Mouse (Mus musculus) 3T3-L1 (cell line): ENCODE measurements around the gene Zdhhc14.
A peak's percentile ranks its signal among the peaks of the same experiment; 100 is the strongest.

Source experiments
- DNase-seq: peaks from one replicate; pipeline ENCODE4 v3.0.0-alpha.2; 2015; ENCODE audit warnings: low read depth, low spot score

The Zdhhc14 gene

DNA sequence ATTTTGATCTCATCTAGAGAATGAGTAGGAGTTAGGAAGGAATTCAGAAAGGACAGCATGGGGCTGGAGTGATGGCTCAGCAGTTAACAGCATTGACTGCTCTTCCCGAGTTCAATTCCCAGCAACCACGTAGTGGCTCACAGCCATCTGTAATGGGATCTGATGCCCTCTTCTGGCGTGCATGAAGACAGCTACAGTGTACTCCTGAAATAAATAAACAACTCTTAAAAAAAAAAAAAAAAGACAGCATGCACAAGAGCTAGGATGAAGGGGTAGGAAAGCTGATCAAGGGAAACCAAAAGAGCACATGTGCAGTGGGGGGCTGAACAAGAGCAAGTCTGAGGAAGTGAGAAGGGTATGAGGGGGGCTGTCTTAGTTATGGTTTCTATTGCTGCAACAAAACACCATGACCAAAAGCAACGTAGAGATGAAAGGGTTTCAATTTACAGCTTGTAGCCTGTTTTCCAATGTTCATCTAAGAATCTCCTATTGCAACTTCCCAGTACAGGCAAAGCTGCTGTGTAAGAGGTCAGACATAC, 237.3 kb downstream of the Zdhhc14 start:
- DNase-seq, result no peak

DNA sequence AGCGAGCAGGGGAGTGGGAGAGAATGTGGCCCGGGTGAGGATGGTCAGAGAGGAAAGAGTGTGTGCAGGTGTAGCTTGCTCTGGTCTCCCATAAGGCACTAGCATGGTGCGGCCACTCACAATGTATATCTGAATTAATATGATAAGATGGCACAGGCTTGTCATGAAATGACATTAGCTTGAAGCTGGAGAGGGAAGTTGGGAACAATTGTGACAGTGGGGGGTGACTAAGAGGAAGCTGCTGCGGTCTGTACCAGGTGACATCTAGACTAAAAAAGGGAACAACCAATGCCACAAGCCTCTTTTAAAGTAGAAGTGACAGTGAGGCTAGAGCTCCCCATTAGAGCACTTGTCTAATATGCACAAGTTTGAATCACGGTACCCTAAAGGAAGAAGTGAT, 238.2 kb downstream of the Zdhhc14 start:
- DNase-seq, result no peak

DNA sequence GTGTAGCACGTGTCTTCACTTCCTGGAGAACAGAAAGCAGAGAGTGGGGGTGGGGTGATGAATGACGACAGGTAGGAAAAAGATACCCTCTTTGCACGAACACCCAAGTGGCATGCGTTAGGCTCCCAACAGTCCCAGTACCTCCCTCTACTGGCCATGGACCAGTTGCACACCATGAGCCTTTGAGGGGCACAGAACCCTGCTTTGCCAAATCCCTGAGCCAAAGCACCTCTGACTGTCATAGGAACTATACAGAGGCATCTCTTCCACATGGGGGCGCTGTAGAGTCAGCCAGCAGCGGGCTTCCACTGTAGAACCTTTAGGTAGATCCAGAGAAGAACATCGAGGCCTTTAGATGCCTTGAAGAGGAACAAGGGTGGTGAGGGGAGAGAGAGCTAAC, 241.0 kb downstream of the Zdhhc14 start:
- peak; percentile 42 for DNase-seq

DNA sequence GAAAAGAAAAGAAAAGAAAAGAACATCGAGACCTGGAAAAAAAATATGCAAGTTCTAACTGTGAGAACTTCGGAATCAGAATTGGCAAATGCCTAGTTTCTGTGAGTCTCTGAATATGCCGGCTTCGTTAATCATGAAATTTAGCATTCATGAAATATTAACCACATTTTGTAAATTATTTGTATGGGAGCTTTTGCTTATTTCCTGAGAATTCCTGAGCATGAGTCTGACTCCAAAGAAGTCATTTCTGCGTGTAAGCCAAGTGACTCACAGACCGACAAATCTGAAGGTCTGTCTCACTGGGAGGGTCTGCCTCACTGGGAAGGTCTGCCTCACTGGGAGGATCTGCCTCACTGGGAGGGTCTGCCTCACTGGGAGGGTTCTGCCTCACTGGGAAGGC, 248.7 kb downstream of the Zdhhc14 start:
- DNase-seq, result peak; percentile 69

DNA sequence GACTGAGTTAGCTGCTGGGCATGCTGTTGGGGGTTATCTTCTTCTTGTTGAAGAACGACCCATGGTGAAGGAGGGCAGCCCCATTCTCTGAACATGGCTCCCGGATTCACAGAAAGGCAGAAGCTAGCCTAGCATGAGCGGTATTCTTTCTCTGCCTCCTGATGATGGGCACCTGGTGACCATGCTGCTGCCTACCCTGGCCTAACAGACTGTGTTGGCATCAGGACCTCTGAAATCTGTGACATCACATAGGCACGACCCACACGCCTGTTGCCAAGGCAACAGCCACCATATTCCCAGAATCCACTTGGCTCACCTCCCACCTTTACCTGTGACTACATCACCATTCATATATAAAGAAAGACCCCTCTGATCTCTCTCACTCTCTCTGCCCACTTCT, 251.7 kb downstream of the Zdhhc14 start:
- DNase-seq, result no peak

DNA sequence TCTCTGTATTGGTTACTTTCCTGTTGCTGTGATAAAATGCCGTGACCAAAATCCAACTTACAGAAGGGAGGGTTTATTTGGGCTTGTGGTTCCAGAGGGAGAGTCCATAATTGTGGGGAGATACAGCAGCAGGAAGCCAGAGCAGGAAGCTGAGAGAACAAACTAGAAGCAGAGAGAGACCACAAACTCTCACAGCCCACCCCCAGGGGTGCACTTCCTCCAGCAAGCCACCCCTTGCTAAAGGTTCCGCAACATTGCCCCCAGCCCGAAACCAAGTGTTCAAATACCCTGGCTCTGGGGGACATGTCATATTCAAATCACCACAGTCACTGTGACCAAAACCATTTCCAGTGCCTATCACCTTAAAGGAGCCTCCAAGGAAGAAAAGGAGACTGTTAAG, 254.0 kb downstream of the Zdhhc14 start:
- DNase-seq, result no peak

DNA sequence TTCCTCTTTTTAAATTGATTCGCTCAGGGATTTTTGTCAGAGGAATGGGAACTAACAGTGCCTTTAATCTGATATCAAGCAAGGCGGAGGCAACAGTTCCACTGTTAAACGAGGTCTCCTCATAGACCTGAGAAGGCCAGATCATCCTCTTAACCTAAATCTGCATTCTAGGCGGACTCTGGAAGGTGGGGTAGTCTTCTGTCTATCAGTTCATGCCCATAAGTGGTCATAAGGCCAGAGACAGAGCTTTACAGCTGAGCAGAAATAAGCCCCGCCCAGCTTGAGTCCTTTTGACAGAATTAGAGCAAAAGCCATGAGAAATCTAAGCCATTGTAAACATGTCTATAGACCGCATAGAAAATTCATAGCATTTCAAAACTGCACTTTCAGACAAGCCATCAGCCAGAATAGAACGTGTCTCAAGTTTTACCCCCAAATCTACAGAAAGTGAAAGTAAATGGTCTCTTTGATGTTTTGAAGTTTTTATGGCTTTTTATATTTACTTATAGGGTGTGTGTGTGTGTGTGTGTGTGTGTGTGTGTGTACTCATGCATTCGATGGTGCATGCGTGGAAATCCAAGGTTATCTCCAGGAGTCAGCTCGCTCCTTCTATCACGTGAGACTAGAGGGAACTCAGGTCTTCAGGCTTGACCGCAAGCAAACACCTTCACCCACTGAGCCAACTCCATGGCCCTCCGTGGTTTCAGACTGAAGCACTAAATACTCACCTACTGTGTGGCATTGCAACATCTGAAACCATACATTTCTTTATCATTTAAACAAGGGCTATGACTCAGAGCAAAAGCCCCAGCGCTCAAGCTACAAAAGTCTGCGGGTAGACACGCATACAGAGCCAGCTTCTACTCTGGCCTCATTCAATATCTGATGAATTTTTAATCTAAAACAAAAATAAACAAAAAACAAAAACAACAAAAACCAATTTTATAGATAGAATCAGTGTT, 255.5 kb downstream of the Zdhhc14 start:
- no peak for DNase-seq

DNA sequence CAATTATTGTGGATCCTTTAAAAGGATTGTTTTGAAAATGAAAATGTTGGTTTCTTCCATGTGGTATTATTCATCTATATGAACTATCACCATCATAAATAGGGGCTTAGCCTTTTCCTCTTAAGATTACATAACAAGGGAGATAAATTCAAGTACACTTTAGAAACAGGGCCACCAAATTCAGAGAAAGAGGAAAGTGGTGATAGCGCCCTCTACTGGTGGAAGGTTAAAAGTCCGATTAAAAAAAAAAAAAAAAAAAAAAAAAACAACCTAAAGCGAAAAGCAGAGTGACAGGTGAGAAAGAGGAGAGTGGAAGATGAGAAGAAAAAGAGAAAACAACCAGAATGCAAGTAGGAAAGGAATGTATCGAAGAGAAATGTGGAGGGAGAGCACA, 256.1 kb downstream of the Zdhhc14 start:
- peak; percentile 70 for DNase-seq

DNA sequence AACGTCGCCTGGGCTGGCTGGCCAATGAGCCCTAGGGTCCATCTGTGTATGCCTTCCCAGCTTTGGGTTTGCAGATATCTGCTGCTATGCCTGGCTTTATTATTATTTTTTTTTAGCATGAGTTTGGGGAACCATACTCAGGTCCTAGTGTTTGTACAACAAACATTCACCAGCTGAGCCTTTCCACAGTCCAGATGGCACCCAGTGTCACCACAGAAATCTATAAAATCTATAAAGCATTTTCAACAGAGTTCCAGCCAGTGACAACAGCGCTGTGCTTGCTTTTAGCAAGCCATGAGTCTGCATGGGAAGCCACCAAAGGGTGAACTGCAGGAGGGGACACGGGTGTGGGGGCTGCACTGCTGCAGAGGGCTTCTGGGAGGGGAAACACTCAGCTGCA, 257.9 kb downstream of the Zdhhc14 start:
- DNase-seq, result no peak

DNA sequence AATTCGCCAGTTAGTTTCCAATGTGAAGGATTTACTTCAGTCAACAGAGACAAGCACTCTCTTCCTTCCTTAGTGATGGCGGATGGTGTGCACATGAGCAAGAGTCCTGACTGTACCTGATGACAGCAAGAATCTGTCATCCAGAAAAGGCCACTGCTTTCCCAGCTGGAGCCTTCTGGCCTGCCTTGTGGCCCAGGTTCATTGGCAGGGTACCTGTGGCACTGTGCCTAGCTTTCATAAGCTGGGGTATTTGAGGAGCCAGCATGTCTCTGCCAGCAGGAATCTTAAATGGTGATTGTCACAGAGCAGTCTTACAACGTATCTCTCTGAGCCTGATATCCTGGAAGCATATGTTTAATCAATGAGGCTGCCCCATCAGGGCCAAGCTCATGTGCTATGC, 258.7 kb downstream of the Zdhhc14 start:
- DNase-seq, result no peak

DNA sequence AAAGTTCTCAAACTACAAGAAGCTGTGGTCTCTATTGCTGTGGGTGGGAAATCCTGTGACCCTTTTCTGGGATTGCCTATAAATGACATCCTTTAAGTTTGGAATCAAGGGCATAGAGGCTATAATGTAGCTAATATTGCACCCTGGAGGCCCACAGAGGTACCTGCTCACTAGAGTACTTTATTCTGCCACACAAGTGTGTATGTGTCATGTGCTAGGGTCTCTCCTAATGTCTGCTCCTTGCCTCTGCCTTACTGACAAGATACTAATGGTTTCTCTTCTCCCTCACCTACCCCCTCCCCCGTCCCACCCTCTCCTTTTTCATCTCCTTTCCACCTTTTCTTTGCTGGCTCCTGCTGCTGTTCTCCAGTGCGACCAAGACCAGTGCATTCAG, 260.0 kb downstream of the Zdhhc14 start:
- no peak for DNase-seq

DNA sequence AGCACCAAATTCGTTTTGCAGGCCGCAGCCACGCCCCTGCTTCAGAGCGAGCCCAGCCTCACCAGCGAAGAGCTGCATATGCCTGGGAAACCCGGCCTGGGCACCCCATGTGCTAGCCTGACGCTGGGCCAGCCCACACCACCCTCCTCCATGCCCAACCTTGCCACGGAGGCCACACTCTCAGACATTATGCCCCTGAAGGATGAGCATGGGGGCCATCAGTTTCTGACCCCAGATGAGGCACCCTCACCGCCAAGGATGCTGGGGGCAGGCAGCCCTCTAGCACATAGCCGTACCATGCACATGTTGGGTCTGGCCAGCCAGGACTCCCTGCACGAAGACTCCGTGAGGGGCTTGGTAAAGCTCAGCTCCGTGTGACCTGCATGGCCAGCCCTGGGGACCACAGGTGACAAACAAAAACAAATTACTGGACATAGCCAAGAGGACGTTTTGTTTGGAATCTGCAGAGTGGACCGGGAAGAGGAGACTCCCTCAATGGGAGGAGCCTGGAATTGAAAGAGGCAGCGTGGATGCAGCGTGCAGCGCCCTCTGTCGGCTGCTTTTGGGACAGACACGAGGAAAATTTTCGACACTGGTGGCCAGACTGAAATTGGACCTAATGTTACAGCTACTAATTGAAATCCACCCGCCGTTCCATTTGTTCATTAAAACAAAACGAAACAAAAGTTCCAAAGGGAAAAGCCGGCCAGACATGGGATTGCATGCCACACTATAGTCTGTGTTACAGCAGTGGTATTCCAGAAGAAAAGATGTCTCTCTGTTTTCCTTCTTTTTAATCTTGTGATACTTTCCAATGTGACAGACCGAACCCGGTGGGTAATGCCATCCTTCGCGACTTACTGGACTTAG, 260.6 kb downstream of the Zdhhc14 start:
- DNase-seq, result peak; percentile 76

DNA sequence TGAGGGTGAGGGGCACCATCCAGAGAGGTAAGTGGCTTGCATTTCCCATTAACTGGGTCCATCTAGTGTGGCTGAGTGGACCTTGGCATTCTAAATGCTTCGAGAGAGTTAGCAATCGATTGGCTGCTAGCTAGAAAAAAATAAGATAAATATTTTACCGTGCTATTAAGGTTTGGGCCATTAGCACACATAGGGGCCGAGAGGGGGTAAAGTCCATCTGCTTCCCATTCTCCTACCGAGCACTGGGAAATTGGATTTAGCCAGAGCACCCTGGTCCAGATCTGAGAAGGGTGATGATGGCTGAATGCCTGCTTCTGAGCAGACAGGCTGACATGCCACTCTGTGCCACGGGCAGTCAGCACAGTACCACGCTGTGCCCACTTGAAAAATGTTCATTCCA, 263.1 kb downstream of the Zdhhc14 start:
- DNase-seq, result no peak

DNA sequence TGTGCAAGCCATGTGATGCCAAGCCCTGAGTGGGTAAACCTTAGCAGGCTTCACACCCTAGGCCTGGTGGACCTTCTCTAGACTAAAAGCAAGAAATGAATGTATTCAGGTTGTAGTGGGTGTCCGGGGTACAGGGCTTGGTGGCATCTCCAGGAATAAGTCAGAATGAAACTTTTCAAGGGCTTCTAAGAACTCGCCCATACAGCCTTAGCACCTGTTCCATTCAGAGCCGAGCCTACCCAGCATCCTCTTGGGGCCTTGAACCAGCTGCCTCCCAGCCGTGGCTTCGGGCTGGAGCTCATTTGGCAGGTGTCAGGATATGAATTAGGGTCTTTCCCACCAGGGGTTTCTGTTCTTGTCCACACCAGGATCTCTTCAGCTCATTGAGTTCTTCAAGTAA, 263.7 kb downstream of the Zdhhc14 start:
- DNase-seq, result no peak

DNA sequence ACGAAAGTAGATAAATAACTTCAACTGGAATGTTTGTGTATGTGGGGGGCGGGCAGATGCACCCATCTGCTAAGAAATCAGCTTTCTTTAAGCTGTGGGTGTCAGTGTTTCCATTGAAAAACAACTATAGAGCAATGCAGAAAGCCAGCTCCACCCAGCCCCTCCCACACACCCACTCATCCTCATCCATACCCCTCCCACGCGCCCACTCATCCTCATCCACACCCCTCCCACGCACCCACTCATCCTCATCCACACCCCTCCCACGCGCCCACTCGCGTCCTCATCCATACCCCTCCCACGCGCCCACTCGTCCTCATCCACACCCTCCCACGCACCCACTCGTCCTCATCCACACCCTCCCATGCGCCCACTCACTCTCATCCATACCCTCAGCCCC, 264.5 kb downstream of the Zdhhc14 start:
- DNase-seq, result no peak

DNA sequence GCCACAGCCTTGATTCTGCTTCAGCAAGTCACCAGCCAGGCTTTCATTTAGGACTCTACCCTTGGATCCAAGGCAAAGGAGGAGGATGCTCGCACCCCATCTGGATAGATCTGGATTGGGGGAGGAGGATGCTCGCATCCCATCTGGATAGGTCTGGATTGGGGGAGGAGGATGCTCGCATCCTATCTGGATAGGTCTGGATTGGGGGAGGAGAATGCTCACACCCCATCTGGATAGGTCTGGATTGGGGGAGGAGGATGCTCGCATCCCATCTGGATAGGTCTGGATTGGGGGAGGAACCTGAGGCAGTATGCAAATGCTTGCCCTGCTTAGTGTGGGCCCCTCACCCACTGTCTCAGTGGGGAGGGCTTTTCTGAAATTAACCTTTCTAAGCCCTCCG, 271.4 kb downstream of the Zdhhc14 start:
- DNase-seq, result no peak

DNA sequence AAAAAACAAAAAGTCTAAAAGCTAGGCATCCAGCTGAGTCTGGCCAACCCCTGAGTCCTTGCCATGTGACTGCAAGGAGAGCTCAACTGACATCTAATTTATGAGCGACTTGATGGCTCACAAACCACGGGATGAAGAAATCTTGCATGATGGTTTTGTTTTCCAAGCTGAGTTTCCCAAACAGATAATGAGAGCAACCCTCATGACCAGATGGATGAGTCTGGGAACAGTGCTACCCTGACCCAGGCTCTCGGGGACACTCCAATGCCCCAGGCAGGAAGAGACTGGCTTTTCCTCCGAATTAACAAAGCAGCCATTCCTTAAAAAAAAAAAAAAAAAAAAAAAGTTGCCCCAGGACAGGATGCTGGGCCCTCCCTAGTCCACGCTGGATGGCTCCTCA, 271.9 kb downstream of the Zdhhc14 start:
- peak; percentile 71 for DNase-seq

DNA sequence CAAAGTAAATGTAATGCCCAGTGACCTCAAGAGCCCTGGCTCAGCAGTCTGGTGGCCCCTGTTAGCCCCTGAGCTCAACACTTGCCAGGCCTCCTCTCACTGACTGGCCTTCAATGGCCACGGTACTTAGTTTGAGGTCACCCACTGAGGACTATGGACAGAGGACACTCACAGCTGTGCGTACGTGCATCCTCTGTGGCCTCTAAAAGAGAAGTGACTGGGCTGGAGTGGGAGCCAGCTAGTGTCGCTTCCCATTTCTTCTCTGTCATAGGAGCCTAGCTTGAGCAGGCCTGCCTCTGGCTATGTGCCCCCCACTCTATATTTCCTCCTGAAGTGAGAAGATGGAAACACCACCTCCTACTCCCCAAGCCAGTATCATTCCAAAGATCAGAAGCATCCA, 273.4 kb downstream of the Zdhhc14 start:
- DNase-seq, result no peak

DNA sequence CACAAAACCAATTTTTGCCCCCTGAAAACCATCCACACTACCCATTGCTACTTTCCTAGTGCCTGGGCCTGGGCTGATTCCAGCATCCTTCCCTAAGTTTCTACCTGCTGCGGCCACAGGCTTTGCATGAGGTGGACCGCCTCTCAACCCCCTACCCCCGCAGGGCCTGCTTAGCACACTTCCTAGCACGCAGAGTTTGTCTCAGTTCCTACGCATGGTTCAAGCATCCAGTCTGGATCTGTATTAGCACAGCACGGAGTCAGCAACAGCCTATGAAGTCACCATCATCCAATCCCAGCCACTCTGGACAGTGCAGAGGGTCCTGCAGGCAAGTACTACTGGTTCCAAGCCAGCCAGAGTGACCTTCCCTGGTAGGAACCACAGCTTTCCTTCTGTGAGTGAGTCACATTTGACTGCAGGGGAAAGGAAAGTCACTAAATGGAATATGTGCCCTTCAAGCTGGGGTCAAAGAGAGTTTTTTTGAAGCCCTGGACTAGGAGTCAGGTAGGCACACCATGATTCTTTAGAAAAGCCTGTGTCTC, 275.9 kb downstream of the Zdhhc14 start:
- DNase-seq, result no peak

DNA sequence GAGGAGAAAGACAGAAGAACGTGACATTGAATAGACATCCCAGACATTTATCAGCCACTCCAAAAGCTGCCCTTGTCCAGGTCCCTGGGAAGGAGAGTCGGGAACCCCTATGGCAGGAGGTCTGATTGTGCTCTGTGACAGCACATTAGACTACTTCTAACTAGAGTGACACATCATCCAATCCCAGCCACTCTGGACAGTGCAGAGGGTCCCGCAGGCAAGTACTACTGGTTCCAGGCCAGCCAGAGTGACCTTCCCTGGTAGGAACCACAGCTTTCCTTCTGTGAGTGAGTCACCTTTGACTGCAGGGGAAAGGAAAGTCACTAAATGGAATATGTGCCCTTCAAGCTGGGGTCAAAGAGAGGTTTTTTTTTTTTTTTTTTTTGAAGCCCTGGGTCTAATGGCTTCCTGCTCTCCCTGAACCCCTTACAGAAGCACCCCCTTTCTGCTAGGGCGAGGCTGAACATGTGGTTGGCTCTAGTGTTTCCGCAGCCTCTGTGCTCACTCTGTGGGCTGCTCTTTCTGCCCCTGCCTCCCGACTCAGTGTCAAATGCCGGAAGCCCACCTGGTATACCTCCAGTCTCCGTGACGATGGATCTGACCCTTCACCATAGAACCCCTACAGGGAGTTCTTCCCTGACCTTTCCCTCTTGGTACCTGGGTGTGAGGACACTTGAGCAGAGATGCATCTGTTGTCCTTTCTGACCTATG, 276.6 kb downstream of the Zdhhc14 start:
- no peak for DNase-seq

DNA sequence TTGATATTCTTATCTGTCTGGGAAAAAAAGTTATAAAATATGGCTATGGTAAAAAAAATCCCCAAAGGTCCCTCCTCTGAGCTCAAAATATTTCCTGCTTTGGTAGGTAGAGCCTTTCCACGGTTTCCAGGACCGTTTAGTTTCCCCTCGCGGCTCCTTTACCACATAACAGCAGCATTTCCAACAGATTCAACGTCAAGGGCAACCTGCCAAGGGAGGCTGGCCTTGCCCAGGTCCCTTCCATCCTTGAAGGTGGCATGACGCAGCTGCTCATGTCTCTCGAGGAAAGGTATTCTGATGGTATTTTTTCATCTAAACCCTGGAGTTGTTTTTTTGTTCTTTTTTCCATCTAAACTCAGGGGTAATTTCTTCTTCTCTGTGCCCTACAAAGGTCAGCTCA, 277.4 kb downstream of the Zdhhc14 start:
- no peak for DNase-seq
